Mouse (Mus musculus) small intestine, adult 2 months (tissue): ENCODE data around the gene Olfr1255.

Source experiments
- CTCF ChIP-seq: fragments of 200-500 bp; IDR thresholded peaks from 2 replicates; pipeline ENCODE4 v1.5.1; 2012; ENCODE audit warnings: low read depth, mild to moderate bottlenecking, control low read depth, inconsistent platforms, low read length, moderate library complexity, mixed read lengths; ENCODE audit not compliant: insufficient replicate concordance, insufficient read length; ENCODE audit errors: extremely low read depth
- POLR2A ChIP-seq: fragments of 200-500 bp; IDR thresholded peaks from 2 replicates; pipeline ENCODE4 v1.6.1; 2012; ENCODE audit warnings: low read depth, mild to moderate bottlenecking, control low read depth, inconsistent platforms, low read length, moderate library complexity

DNA sequence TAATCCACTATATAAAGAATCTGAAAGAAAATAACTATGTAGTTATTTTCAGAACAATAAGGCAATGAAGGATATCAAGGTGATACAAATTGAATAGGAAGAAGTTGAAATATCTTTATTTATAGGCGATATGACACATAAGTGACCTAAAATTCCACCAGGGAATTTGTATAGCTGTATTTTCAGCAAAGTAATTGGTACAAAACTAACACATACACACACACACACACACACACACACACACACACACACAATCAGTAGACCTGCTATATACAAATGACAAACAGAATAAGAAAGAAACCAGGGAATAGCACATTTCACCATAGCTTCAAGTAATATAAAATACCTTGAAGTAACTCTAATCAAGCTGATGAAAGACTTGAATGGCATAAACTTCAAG, 8.4 kb downstream of the Olfr1255 start:
- no peak for TF ChIP-seq CTCF
- no peak for TF ChIP-seq POLR2A
